Mouse (Mus musculus): ENCODE data around the gene Arsb. TPM values are rescaled to one million over a fixed set of nuclear protein-coding genes. Genes with fewer than 3 reads are reported as not detected.

Gene Arsb
- 69.3 TPM for polyA plus RNA-seq (2014; fragmentation: Illumina TruSeq; extraction: RNeasy Lipid Tissue Mini Kit (QIAGEN cat#74804))

DNA sequence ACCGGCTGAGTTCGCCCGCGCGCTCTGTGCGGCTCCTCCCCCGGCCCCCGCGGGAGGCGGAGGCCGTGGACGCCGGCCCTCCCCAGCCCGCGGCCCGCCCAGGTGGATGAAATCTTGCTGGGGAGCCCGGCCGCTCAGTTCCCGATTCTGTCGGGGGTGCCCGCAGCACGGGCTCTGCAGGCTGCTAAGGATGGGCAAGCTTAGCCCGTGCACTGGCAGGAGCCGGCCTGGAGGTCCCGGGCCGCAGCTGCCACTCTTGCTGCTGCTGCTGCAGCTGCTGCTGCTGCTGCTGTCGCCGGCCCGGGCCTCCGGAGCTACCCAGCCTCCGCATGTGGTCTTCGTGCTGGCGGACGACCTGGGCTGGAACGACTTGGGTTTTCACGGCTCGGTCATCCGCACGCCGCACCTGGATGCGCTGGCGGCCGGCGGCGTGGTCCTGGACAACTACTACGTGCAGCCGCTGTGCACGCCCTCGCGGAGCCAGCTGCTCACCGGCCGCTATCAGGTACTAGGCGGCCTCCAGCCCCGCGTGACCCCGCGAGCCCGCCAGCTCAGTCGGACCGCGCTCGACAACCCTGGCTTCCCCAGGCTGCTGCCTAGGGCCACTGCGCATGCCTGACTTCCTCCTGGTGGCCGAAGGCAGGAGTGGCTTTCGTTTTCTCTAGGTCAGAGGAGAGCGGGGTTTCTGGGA, at the start of gene Arsb:
Gene Arsb, plus strand, starts transcription at position 43 of the 691 bp plus-strand sequence.

Other genes with a start within 250 kb of the Arsb start
- 1.5 TPM for gene Bhmt, start 133.7 kb upstream of the Arsb start, polyA plus RNA-seq (2014; fragmentation: Illumina TruSeq; extraction: RNeasy Lipid Tissue Mini Kit (QIAGEN cat#74804))
- gene Bhmt2, start 97.3 kb upstream of the Arsb start, polyA plus RNA-seq (2014; fragmentation: Illumina TruSeq; extraction: RNeasy Lipid Tissue Mini Kit (QIAGEN cat#74804)), result not detected
- gene Dmgdh, start 97.2 kb upstream of the Arsb start, polyA plus RNA-seq (2014; fragmentation: Illumina TruSeq; extraction: RNeasy Lipid Tissue Mini Kit (QIAGEN cat#74804)), result 0.20 TPM